ENCODE assay signal across 12 mouse cellular contexts in genomic region chr4:154401982-154402932, GRCm38 (mm10).
DNase-seq lines count a peak whose midpoint lies in the region; ATAC-seq lines count a peak whose summit lies in the region.
"Had no signal": no experiment of that assay in that cellular context is flagged by ENCODE, and none has a peak within 500 bp of the region (broad histone marks: within the 10 kb centered on the region; RNA-seq: fewer than 3 reads in every experiment).

No protein-coding gene starts in this region.

- H3K36me3 ChIP-seq in hindbrain, embryonic 10.5 days = no peaks in the 10 kb centered on the region
- H3K36me3 ChIP-seq in hindbrain, embryonic 14.5 days (replicated peaks; ENCODE audit: control insufficient read depth, insufficient read depth) = no peaks in the 10 kb centered on the region
- H3K36me3 ChIP-seq in midbrain, embryonic 12.5 days = no peaks in the 10 kb centered on the region
- no peaks in the 10 kb centered on the region for H3K36me3 ChIP-seq in midbrain, embryonic 15.5 days (replicated peaks)
- H3K36me3 ChIP-seq: liver, embryonic 12.5 days had no signal

- H3K9me3 ChIP-seq in hindbrain, embryonic 10.5 days = no peaks in the 10 kb centered on the region
- H3K9me3 ChIP-seq in hindbrain, embryonic 14.5 days (ENCODE audit: control insufficient read depth, low read length) = no peaks in the 10 kb centered on the region
- H3K9me3 ChIP-seq in midbrain, embryonic 12.5 days = no peaks in the 10 kb centered on the region
- H3K9me3 ChIP-seq in midbrain, embryonic 15.5 days = no peaks in the 10 kb centered on the region
- H3K9me3 ChIP-seq: liver, embryonic 12.5 days had no signal

- peak; percentile 50 for DNase-seq in adrenal gland, postnatal 10 days
- no peak for DNase-seq in adrenal gland, adult 8-10 months
- DNase-seq in hindbrain, embryonic 10.5 days (ENCODE audit: low spot score) = no peak
- no peak for DNase-seq in hindbrain, embryonic 14.5 days (ENCODE audit: low spot score)
- DNase-seq in right cerebral cortex, postnatal 10 days (ENCODE audit: low spot score in 2 of 2) = peak; percentile 46 to 53
- DNase-seq in natural killer cell, adult 2 months (ENCODE audit: low spot score in 2 of 2) = no peak
- DNase-seq: layer of hippocampus, postnatal 36 days; thymus, postnatal 25 days had no signal

- peak overlapping the region; percentile 53; the same call in 1 of the 2 replicates for H3K27ac ChIP-seq in hindbrain, embryonic 10.5 days
- no peak overlapping the region for H3K27ac ChIP-seq in hindbrain, embryonic 14.5 days
- H3K27ac ChIP-seq in midbrain, embryonic 12.5 days (replicated peaks) = 0 out of 2 replicates have a peak overlapping the region, but pooled peaks have one; percentile 11
- no peak overlapping the region for H3K27ac ChIP-seq in midbrain, embryonic 15.5 days
- H3K27ac ChIP-seq: liver, embryonic 12.5 days had no signal

- no peak for ATAC-seq in hindbrain, embryonic 14.5 days (ENCODE audit: low FRiP score)
- ATAC-seq in midbrain, embryonic 12.5 days (ENCODE audit: low FRiP score, low read depth) = no peak
- ATAC-seq in midbrain, embryonic 15.5 days (replicated peaks) = no peak
- ATAC-seq: activated CD4-positive, CD25-positive, alpha-beta regulatory T cell, adult 4 months had no signal

- H3K4me3 ChIP-seq in hindbrain, embryonic 10.5 days = no peak overlapping the region
- no peak overlapping the region for H3K4me3 ChIP-seq in hindbrain, embryonic 14.5 days (replicated peaks; ENCODE audit: low read length)
- no peak overlapping the region for H3K4me3 ChIP-seq in midbrain, embryonic 12.5 days
- H3K4me3 ChIP-seq in midbrain, embryonic 15.5 days = no peak overlapping the region
- H3K4me3 ChIP-seq: liver, embryonic 12.5 days had no signal

- peaks cover 17% of the 10 kb centered on the region for H3K27me3 ChIP-seq in hindbrain, embryonic 10.5 days (ENCODE audit: insufficient read depth, poor library complexity, severe bottlenecking)
- H3K27me3 ChIP-seq in hindbrain, embryonic 14.5 days (ENCODE audit: control insufficient read depth, insufficient read depth, low read length) = 0 out of 2 replicates have a peak, but pooled peaks cover 8% of the 10 kb centered on the region
- H3K27me3 ChIP-seq in midbrain, embryonic 12.5 days = peaks cover 17% of the 10 kb centered on the region
- no peaks in the 10 kb centered on the region for H3K27me3 ChIP-seq in midbrain, embryonic 15.5 days (replicated peaks)
- H3K27me3 ChIP-seq: liver, embryonic 12.5 days had no signal

- no peak overlapping the region for H3K4me2 ChIP-seq in hindbrain, embryonic 14.5 days (replicated peaks)
- no peak overlapping the region for H3K4me2 ChIP-seq in midbrain, embryonic 12.5 days (replicated peaks)
- H3K4me2 ChIP-seq in midbrain, embryonic 15.5 days = no peak overlapping the region
- H3K4me2 ChIP-seq: liver, embryonic 12.5 days had no signal

- H3K9ac ChIP-seq in hindbrain, embryonic 14.5 days = no peak overlapping the region
- H3K9ac ChIP-seq in midbrain, embryonic 12.5 days (replicated peaks) = no peak overlapping the region
- no peak overlapping the region for H3K9ac ChIP-seq in midbrain, embryonic 15.5 days
- H3K9ac ChIP-seq: liver, embryonic 12.5 days had no signal

- WGBS in hindbrain, embryonic 10.5 days = 53% methylated on average over 10 of the region's 10 CpGs
- 50% methylated on average over 10 of the region's 10 CpGs for WGBS in hindbrain, embryonic 14.5 days
- 59% methylated on average over 10 of the region's 10 CpGs for whole genome bisulfite sequencing in midbrain, embryonic 12.5 days
- 55% methylated on average over 10 of the region's 10 CpGs for WGBS in midbrain, embryonic 15.5 days

- H3K4me1 ChIP-seq in hindbrain, embryonic 10.5 days (replicated peaks) = peaks cover 58% of the 10 kb centered on the region
- H3K4me1 ChIP-seq in hindbrain, embryonic 14.5 days (replicated peaks; ENCODE audit: control insufficient read depth, insufficient read depth, low read length) = peaks cover 28% of the 10 kb centered on the region
- peaks cover 27% of the 10 kb centered on the region for H3K4me1 ChIP-seq in midbrain, embryonic 12.5 days
- peaks cover 20% of the 10 kb centered on the region for H3K4me1 ChIP-seq in midbrain, embryonic 15.5 days

Comparison
In these comparisons a context has a peak if more than half of its experiments do, and no peak if none do; other contexts are left out.
1. DNase-seq: peak in adrenal gland, postnatal 10 days (single experiment) and right cerebral cortex, postnatal 10 days (2 of 2); none in adrenal gland, adult 8-10 months (single experiment), hindbrain, embryonic 10.5 days (single experiment), hindbrain, embryonic 14.5 days (single experiment) and natural killer cell, adult 2 months (0 of 2).
2. H3K27ac ChIP-seq: peak in hindbrain, embryonic 10.5 days (single experiment) and midbrain, embryonic 12.5 days (single experiment); none in hindbrain, embryonic 14.5 days (single experiment) and midbrain, embryonic 15.5 days (single experiment).